ENCODE assay signal across 8 mouse cellular contexts in genomic region chr19:8965771-8966170, GRCm38 (mm10). TPM values are rescaled to one million over a fixed set of nuclear protein-coding genes. Genes with fewer than 3 reads are reported as not detected.
A peak's percentile ranks its signal among the peaks of the same experiment; 100 is the strongest.
DNase-seq lines count a peak whose midpoint lies in the region; ATAC-seq lines count a peak whose summit lies in the region.

No protein-coding gene starts in this region.

- no peaks in the 10 kb centered on the region for H3K4me1 ChIP-seq in brown adipose tissue, adult 24 weeks (ENCODE audit: control insufficient read depth, insufficient read depth, insufficient read length, low read length)
- H3K4me1 ChIP-seq in forebrain, embryonic 16.5 days (replicated peaks; ENCODE audit: control insufficient read depth, insufficient read depth, low read length), result peaks cover 19% of the 10 kb centered on the region
- peaks cover 30% of the 10 kb centered on the region for H3K4me1 ChIP-seq in neural tube, embryonic 13.5 days (replicated peaks)

- H3K27ac ChIP-seq in brown adipose tissue, adult 24 weeks (replicated peaks; ENCODE audit: low read depth, low read length), result peak overlapping the region; percentile 31; the same call in 1 of the 2 replicates
- no peak overlapping the region; the same call in 1 of the 2 replicates for H3K27ac ChIP-seq in forebrain, embryonic 16.5 days (ENCODE audit: low read length)
- H3K27ac ChIP-seq in neural tube, embryonic 13.5 days (replicated peaks), result peak overlapping the region; percentile 87

- no peaks in the 10 kb centered on the region for H3K9me3 ChIP-seq in forebrain, embryonic 16.5 days (ENCODE audit: control insufficient read depth, low read length)
- H3K9me3 ChIP-seq in neural tube, embryonic 13.5 days, result no peaks in the 10 kb centered on the region

- peak; percentile 36 for DNase-seq in layer of hippocampus, adult 9-11 months
- DNase-seq in layer of hippocampus, postnatal 25 days (ENCODE audit: extremely low spot score in 1 of 2, low spot score in 1 of 2), result no peak
- peak; percentile 31 for DNase-seq in kidney, postnatal 14 days
- no peak for DNase-seq in right cerebral cortex, postnatal 10 days (ENCODE audit: low spot score in 2 of 2)

- no peaks in the 10 kb centered on the region for H3K27me3 ChIP-seq in forebrain, embryonic 16.5 days (replicated peaks; ENCODE audit: control insufficient read depth, insufficient read depth, low read length)
- H3K27me3 ChIP-seq in neural tube, embryonic 13.5 days, result no peaks in the 10 kb centered on the region

- no peak for ATAC-seq in forebrain, embryonic 16.5 days
- ATAC-seq in neural tube, embryonic 13.5 days (ENCODE audit: low read depth), result no peak
- ATAC-seq in inflammation-experienced regulatory T-cells, adult 6 months, result no peak

- H3K9ac ChIP-seq in forebrain, embryonic 16.5 days (replicated peaks; ENCODE audit: low read depth, low read length), result no peak overlapping the region
- H3K9ac ChIP-seq in neural tube, embryonic 13.5 days, result peak overlapping the region; percentile 72

- H3K4me2 ChIP-seq in forebrain, embryonic 16.5 days (ENCODE audit: low read length), result peak overlapping the region; percentile 59; the same call in 1 of the 2 replicates
- H3K4me2 ChIP-seq in neural tube, embryonic 13.5 days, result peak overlapping the region; percentile 94

- 82% methylated on average over 8 of the region's 8 CpGs for WGBS in forebrain, embryonic 16.5 days
- WGBS in neural tube, embryonic 13.5 days, result 79% methylated on average over 8 of the region's 8 CpGs

- peak overlapping the region; percentile 21; the same call in 1 of the 2 replicates for H3K4me3 ChIP-seq in brown adipose tissue, adult 24 weeks (ENCODE audit: insufficient read depth, low read depth, low read length)
- H3K4me3 ChIP-seq in forebrain, embryonic 16.5 days (replicated peaks; ENCODE audit: low read length), result no peak overlapping the region
- H3K4me3 ChIP-seq in neural tube, embryonic 13.5 days, result peak overlapping the region; percentile 84

- peaks cover 36% of the 10 kb centered on the region for H3K36me3 ChIP-seq in forebrain, embryonic 16.5 days (ENCODE audit: control insufficient read depth, insufficient read depth)
- peaks cover 73% of the 10 kb centered on the region for H3K36me3 ChIP-seq in neural tube, embryonic 13.5 days

RNA-seq across cellular contexts. Expression of gene Eef1g, which starts 1.1 kb away (rescaled TPM):
- 100 to 1,000 TPM; 215 to 256 TPM for total RNA-seq in layer of hippocampus, postnatal 25 days (2021)
- polyA plus RNA-seq in brown adipose tissue, adult 24 weeks (2012; ENCODE audit: insufficient read depth, insufficient read length, missing spikeins), result 134 and 135 TPM in 2 replicates
- polyA plus RNA-seq in forebrain, embryonic 16.5 days (2015; fragmentation: Nextera tagmentation; extraction: Ambion mirVana), result 346 and 348 TPM in 2 replicates
- polyA plus RNA-seq in neural tube, embryonic 13.5 days (2015; fragmentation: Nextera tagmentation; extraction: Ambion mirVana), result 323 and 328 TPM in 2 replicates
- 100 to 1,000 TPM; 465 to 725 (median 677) TPM for polyA plus RNA-seq in inflammation-experienced regulatory T-cells, adult 6 months (2017; shearing (Covaris generic))

RNA-seq across cellular contexts. Expression of gene Tut1, which starts 12.1 kb away (rescaled TPM):
- 10 to 100 TPM; 19.4 to 20.1 TPM for total RNA-seq in layer of hippocampus, postnatal 25 days (2021)
- 6.9 and 7.5 TPM in 2 replicates for polyA plus RNA-seq in brown adipose tissue, adult 24 weeks (2012; ENCODE audit: insufficient read depth, insufficient read length, missing spikeins)
- 33.6 and 35.5 TPM in 2 replicates for polyA plus RNA-seq in forebrain, embryonic 16.5 days (2015; fragmentation: Nextera tagmentation; extraction: Ambion mirVana)
- polyA plus RNA-seq in neural tube, embryonic 13.5 days (2015; fragmentation: Nextera tagmentation; extraction: Ambion mirVana), result 29.2 and 30.1 TPM in 2 replicates
- 10 to 100 TPM; 17.6 to 38.3 (median 35.3) TPM for polyA plus RNA-seq in inflammation-experienced regulatory T-cells, adult 6 months (2017; shearing (Covaris generic))

RNA-seq across cellular contexts. Expression of gene Ahnak, which starts 23.3 kb away (rescaled TPM):
- 10 to 100 TPM; 14.7 to 15.7 TPM for total RNA-seq in layer of hippocampus, postnatal 25 days (2021)
- 133 and 177 TPM in 2 replicates for polyA plus RNA-seq in brown adipose tissue, adult 24 weeks (2012; ENCODE audit: insufficient read depth, insufficient read length, missing spikeins)
- polyA plus RNA-seq in forebrain, embryonic 16.5 days (2015; fragmentation: Nextera tagmentation; extraction: Ambion mirVana), result 2.2 and 3.4 TPM in 2 replicates
- polyA plus RNA-seq in neural tube, embryonic 13.5 days (2015; fragmentation: Nextera tagmentation; extraction: Ambion mirVana), result 4.8 and 4.9 TPM in 2 replicates
- 10 to 100 TPM; 42.4 to 81.3 (median 54.5) TPM for polyA plus RNA-seq in inflammation-experienced regulatory T-cells, adult 6 months (2017; shearing (Covaris generic))

RNA-seq across cellular contexts. Expression of gene Mta2, which starts 24.1 kb away (rescaled TPM):
- total RNA-seq in layer of hippocampus, postnatal 25 days (2021), result 10 to 100 TPM; 51.2 to 58.4 TPM
- 28.2 and 30.6 TPM in 2 replicates for polyA plus RNA-seq in brown adipose tissue, adult 24 weeks (2012; ENCODE audit: insufficient read depth, insufficient read length, missing spikeins)
- polyA plus RNA-seq in forebrain, embryonic 16.5 days (2015; fragmentation: Nextera tagmentation; extraction: Ambion mirVana), result 175 and 186 TPM in 2 replicates
- 126 and 141 TPM in 2 replicates for polyA plus RNA-seq in neural tube, embryonic 13.5 days (2015; fragmentation: Nextera tagmentation; extraction: Ambion mirVana)
- polyA plus RNA-seq in inflammation-experienced regulatory T-cells, adult 6 months (2017; shearing (Covaris generic)), result 10 to 100 TPM; 78.8 to 96.7 (median 81.2) TPM

RNA-seq across cellular contexts. Expression of gene Eml3, which starts 36.4 kb away (rescaled TPM):
- 10 to 100 TPM in 1 of 2 experiments, 1 to 10 TPM in 1; 9.1 to 11.1 TPM for total RNA-seq in layer of hippocampus, postnatal 25 days (2021)
- polyA plus RNA-seq in brown adipose tissue, adult 24 weeks (2012; ENCODE audit: insufficient read depth, insufficient read length, missing spikeins), result 11.6 and 12.9 TPM in 2 replicates
- polyA plus RNA-seq in forebrain, embryonic 16.5 days (2015; fragmentation: Nextera tagmentation; extraction: Ambion mirVana), result 9.7 and 10.5 TPM in 2 replicates
- 11.8 and 12.2 TPM in 2 replicates for polyA plus RNA-seq in neural tube, embryonic 13.5 days (2015; fragmentation: Nextera tagmentation; extraction: Ambion mirVana)
- polyA plus RNA-seq in inflammation-experienced regulatory T-cells, adult 6 months (2017; shearing (Covaris generic)), result 10 to 100 TPM; 20.3 to 25.7 (median 20.4) TPM

Comparison
In these comparisons a context has a peak if more than half of its experiments do, and no peak if none do; other contexts are left out.
1. DNase-seq: peak in layer of hippocampus, adult 9-11 months (single experiment) and kidney, postnatal 14 days (single experiment); none in layer of hippocampus, postnatal 25 days (0 of 2) and right cerebral cortex, postnatal 10 days (0 of 2).